Mouse (Mus musculus) olfactory bulb, adult 2 months (tissue): Measurements from ENCODE around the gene Gse1.

Source experiments
- CTCF ChIP-seq: fragments of 200-500 bp; IDR thresholded peaks from 2 replicates; pipeline ENCODE4 v1.5.1; 2012; ENCODE audit warnings: low read depth, mild to moderate bottlenecking, low read length, moderate library complexity; ENCODE audit not compliant: insufficient read depth
- POLR2A ChIP-seq: fragments of 200-500 bp; IDR thresholded peaks from 2 replicates; pipeline ENCODE4 v1.6.1; 2012; ENCODE audit warnings: mild to moderate bottlenecking, low read depth, low read length, moderate library complexity; ENCODE audit not compliant: insufficient read depth

- TF ChIP-seq CTCF (no peak), POLR2A (no peak)
Observed at GRCm38 (mm10) chr8:120256958-120257357, 28.7 kb downstream of the Gse1 start.
